Mouse (Mus musculus): ENCODE data around the gene Il10ra.

- TF ChIP-seq E2F4 (IDR thresholded peaks at IDR 0.05; ENCODE audit: insufficient read depth), result no peak
- no peak for TF ChIP-seq POLR2A (IDR thresholded peaks at IDR 0.05; ENCODE audit: insufficient read length, low read depth)
- TF ChIP-seq CEBPB (IDR thresholded peaks at IDR 0.05; ENCODE audit: insufficient read depth, poor library complexity, severe bottlenecking), result no peak
- TF ChIP-seq MYOD1 (IDR thresholded peaks at IDR 0.05; ENCODE audit: control insufficient read depth in 1 of 3, insufficient read length in 2 of 3, low read depth in 2 of 3), result no peak
- TF ChIP-seq USF1 (IDR thresholded peaks at IDR 0.05; ENCODE audit: low read depth), result no peak
- TF ChIP-seq REST (IDR thresholded peaks at IDR 0.05; ENCODE audit: insufficient read depth, insufficient read length), result no peak
- TF ChIP-seq TCF12 (IDR thresholded peaks at IDR 0.05; ENCODE audit: insufficient read depth, poor library complexity, severe bottlenecking), result no peak
- TF ChIP-seq MAX (IDR thresholded peaks at IDR 0.05; ENCODE audit: low read depth), result no peak
Measured at GRCm38 (mm10) chr9:45236744-45237143, 32.2 kb downstream of the Il10ra start.

All from myocyte (in vitro differentiated cells).